Comparison of ENCODE assay signal across 13 mouse cellular contexts in the genomic region with DNA sequence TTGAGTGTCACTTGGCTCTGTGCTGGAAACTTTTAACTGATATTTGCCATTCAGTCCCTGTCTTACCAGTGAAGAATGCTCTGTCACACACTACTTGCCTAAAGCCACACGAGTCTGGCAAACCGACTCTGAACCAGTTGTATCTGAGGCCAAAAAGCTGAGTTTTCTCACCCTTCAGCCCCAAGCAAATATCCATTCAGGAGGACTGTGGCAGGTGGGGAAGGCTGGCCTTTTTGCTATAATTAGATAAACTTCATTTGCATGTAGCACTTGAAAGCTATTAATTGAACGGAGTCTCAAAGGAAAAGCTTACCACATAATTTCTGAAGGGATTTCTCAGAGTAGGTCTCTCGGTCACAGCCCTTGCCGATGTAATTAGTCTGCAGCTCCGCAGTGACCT.
"Had no signal": no experiment of that assay in that cellular context is flagged by ENCODE, and none has a peak within 500 bp of the region (broad histone marks: within the 10 kb centered on the region; RNA-seq: fewer than 3 reads in every experiment).

No protein-coding gene starts in this region.

- H3K9ac ChIP-seq: kidney, embryonic 15.5 days; liver, embryonic 12.5 days; lung, embryonic 14.5 days had no signal

- H3K4me2 ChIP-seq: kidney, embryonic 15.5 days; liver, embryonic 12.5 days; lung, embryonic 14.5 days; midbrain, embryonic 11.5 days had no signal

- H3K4me3 ChIP-seq: kidney, embryonic 15.5 days; left cerebral cortex, adult 2 months; limb, embryonic 10.5 days; liver, embryonic 12.5 days had no signal

- H3K4me1 ChIP-seq: kidney, embryonic 15.5 days; liver, embryonic 12.5 days had no signal

- ATAC-seq: liver, embryonic 12.5 days had no signal

- H3K27me3 ChIP-seq: kidney, embryonic 15.5 days; liver, embryonic 12.5 days had no signal

- H3K36me3 ChIP-seq: kidney, embryonic 15.5 days; limb, embryonic 10.5 days; liver, embryonic 12.5 days had no signal

- H3K9me3 ChIP-seq: kidney, embryonic 15.5 days; limb, embryonic 10.5 days; liver, embryonic 12.5 days had no signal

- H3K27ac ChIP-seq: kidney, embryonic 15.5 days; left cerebral cortex, adult 2 months; limb, embryonic 10.5 days; liver, embryonic 12.5 days had no signal

- DNase-seq: kidney, adult 2 months; kidney, postnatal 14 days; lung, embryonic 14.5 days; lung, postnatal 10 days; lung, postnatal 4 days; right cerebral cortex, adult 18-20 months; right cerebral cortex, postnatal 25 days; thymus, postnatal 36 days had no signal
